Mouse (Mus musculus): ENCODE results near the gene Ankub1.

Gene Ankub1

DNA sequence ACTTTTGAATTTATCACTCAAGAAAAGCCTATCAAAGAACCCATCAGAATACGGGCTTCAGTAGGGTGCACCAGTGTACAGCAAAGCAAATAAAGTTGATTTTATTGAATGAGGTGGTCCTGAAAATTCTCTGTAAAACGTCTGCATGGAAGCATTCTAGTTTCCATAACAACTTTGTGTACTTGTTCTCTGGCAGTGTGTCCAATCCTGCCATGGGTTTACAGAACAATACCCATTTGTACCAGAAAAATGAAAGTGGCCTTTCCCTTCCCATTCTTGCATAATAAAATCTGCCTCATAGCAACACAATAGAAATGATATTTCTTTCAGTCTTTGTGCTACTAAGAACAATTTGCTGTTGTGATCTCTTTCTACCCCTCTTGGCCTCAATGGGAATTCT, at the start of gene Ankub1:
Gene Ankub1 (minus strand): TSS at position 81 of the 400 bp plus-strand sequence.
- DNase-seq (ENCODE audit: low spot score), result no peak

DNA sequence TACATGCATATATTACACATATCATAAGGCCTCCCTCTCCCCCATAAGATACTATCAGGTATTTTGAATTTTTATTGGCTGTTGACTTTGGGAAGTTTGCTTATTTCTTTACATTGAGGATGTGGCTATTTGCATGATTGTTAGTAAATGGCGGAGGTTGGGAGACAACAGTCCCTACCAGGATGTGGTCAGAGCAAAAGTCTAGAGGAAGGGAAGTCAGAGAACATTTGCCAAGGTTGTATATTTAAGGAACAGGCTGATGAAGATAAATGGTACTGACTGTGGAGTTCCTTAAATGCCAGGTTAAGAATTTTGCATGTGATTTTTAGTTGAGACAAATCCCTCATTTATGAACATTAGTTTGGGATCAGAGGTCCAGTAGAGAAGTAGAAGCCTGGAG, 47.2 kb upstream of the Ankub1 start:
- no peak for DNase-seq (ENCODE audit: low spot score)

DNA sequence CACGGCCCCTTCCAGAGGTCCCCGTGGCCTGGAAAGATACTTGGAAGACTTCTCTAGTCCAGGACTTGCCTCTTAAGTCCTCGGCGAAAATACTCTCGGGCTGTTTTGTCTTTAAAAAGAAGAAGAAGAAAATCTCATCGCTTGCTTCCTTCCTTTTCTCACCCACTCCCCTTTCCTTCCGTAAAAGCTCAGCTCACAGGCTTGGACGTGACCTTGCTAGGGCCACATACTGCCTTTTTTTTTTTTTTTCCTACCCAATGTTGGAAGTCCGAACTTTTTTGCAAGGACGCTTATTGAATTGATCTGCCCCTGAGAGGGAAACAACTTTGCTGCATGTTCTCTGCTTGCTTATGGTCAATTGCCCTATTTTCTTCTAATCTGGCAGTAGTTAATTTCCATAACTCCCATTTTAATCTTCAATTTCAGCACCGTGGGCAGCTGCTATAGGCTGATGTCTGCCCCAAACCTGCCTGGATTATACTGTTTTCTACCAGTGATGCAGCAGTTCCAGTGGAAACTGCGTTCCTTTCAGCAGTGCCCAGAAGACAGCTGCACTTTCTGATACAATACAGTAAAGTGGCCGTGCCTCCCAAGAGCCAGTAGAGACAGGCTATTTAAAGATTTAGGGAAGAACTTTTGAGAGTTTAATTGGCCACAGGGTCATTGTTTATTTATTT, 44.0 kb upstream of the Ankub1 start:
- peak; percentile 4 for DNase-seq (ENCODE audit: low spot score)

DNA sequence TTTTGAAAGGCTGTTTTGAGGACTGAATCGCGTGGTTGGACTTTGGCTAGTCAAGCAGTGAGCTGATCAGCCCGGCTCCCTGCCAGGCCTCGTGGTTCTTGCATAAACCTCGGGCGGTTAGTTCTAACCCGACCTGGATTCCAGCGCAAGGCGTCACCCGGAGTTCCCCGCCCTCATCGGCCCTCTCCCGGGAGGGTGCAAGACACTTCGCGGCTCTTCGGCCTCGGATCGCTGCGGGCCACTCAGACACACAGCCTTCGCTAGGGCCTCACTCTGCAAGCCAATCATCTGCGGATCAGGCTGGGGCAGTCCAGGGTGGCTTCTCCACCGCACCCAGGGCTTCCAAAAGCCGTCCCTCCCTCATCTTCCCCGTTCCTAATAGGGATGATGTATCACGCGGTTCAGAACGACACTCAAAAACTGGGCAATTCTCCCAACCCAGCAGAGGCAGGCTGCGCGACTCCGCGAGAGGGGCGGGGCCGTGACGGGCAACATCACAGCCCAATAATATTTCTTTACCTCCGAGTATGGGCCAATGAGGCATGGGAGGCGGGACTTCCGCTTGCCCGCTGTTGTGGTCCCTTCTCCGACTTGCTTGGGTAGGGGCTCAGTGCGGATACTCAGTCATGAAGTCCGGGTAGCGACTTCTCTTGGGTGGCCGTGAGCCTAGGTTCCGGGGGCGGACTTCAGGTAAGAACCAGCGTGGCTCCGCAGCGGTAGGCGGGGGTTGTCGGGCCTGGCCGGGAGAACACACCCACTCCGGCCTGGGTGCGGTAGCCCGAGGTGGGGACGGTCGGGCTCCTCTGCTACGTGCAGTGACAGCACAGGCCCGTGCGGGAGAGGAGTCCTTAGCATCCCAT, 43.1 kb upstream of the Ankub1 start, which contains the start of gene Rnf13:
Gene Rnf13 (plus strand): TSS at position 552 of the 860 bp plus-strand sequence.
- peak; percentile 97 for DNase-seq (ENCODE audit: low spot score)

DNA sequence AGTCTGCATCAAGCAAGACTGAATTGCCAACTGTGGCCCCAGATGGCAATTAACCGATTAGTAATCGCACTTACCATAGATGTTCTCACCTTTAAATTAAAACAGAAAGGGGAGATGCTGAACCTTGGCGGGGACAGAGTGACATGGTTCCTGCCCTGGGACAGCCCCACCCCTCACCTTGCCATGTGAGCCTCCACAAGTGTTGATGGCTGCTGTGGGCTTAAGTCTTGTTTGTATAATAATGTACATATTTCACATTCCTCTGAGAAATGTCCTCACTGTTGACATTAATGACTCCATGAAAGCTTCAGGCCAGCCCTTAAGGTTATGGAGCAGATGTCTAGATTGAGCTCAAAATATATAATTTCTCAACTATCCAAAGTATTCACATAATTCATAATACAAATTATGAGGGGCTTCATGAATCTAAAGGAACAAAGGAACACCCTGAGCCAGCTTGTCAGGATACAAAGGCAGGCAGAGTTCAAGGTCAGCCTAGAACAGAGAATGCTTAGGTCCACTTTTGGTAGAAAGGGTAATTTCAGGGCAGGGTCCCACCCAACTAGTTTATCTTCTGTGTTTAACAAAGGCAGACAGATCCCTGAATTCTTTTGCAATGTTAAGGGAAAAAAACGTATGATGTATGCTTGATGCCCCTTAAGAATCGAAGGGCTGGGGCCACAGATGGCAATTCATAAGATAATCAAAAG, 39.8 kb upstream of the Ankub1 start:
- no peak for DNase-seq (ENCODE audit: low spot score)

DNA sequence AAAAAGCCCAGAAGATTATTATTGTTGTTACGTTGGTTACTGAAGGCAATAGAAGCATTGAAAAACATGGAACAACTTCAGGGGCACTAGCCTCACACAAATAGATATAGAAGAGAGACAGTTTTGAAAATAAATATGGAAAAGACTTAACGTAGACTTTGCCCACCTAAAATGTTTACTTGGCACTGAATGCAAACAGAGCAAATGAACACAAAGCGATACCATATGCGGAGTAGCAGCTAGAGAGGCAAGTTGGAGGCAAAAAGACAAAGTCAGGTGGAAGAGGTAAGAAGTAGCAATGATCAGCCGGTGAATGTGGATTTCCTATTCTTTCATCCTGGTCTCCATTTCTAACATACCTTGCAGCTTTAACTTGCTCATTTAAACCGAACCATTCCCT, 21.6 kb upstream of the Ankub1 start:
- no peak for DNase-seq (ENCODE audit: low spot score)

DNA sequence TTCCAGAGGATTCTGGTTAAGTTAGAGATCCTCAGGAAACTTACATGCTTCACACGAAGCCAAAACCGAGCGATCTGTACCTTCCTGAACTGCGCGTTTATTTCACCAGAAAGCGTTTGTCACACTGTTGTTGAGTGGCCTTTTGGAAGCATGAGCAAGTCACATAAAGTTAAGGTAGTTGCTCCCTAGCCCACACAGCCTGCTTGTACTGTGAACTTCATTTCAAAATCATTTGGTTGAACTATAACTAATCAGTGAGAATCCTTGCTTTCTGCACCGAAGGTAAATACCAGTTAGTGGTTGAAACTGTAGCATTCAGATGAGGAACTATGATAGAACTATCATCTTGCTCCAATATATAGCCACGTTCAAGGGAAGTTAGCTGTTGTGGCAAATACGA, 4.2 kb upstream of the Ankub1 start:
- DNase-seq (ENCODE audit: low spot score), result peak; percentile 15

DNA sequence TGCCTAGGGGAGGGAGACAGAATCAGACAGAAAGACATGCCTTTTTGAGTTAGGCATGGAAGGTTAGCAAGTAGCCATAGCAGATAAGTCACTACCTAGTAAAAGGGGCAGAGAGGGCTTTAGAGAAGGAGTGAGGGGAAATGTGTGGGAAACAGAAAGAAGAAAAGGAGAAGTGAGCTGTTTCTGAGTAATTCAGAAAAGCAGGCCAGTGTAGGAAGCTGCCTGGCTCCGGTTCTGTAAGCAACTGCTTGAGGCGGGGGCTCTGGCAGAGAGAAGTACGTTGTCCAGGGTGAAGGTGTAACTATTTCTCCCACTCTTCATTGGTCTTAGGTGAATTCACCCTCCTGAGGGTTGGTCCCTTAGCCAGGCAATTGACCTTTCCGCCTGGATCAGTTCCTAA, 3.6 kb upstream of the Ankub1 start:
- DNase-seq (ENCODE audit: low spot score), result no peak

DNA sequence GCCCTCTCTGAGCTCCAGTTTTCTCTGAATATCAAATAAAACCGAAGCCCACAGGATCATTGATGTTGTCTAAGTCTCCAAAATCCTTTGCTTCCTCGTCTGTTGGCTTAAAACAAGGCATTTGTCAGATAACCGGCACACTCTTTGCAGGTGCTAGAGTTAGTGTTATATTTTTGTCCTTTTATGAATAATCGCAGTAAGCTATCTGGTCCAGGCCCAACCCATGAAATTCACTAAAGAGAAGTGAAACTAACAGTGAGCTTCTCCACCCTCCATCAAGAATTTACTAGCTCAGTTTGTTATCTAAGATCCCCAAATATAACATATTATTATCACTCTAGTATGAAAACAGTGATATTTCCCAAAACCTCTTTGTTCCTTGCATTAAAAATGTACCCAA, 827 bp downstream of the Ankub1 start:
- no peak for DNase-seq (ENCODE audit: low spot score)

DNA sequence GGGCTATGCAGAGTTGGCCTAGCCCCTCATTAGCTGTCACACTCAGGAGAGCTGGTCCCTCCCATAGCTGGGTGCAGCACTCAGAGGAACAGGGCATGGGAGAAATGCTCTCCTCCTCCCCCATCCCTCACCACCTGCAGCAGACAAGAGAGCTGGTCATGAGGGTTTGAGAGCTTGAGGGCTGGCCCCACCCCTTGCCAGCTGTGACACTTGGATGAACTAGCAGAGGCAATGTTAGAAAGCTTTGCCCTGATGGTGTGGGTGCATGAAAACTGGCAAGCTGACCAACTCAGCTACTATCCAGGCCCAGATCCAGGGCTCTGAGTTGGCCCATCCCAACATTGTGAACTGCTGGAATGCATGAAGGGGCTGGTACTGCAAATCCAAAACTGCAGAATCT, 14.8 kb downstream of the Ankub1 start:
- no peak for DNase-seq (ENCODE audit: low spot score)

DNA sequence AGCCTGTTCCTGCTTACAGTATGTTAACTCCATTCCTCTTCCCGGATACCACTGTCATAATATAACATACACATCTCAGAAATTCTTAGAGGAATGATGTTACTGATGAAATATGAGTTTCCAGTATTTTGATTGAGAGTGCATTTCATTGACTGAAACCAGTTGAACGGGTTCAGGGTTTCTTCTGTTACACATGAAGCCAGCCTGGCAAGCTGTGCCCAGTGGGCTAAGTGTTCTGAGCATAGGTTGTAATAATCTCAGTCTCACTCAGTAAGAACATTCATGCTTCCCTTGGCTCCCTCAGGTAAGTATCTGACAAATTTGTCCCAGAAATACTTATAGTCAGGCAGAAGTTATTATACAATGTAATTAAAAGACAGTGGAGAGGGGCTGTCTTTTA, 18.5 kb downstream of the Ankub1 start:
- no peak for DNase-seq (ENCODE audit: low spot score)

DNA sequence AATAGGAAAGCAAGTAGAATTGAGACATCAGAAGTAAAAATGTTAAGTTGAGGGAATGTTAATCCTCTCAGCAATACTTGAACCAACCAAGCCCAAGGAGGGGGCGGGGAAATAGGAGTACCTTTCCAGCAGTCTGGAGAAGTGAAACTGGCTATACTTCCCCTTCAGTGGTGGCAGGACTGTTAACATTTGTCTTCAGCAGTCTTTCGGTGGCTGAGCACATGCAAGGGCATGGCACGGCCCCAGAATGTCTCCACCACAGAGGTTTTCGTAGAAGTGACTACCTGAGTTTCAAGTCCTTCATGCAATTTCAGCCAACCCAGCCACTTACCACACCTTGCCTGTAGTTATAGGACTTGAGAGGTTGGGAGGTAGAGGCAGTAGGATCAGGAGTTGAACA, 19.0 kb downstream of the Ankub1 start:
- no peak for DNase-seq (ENCODE audit: low spot score)

DNA sequence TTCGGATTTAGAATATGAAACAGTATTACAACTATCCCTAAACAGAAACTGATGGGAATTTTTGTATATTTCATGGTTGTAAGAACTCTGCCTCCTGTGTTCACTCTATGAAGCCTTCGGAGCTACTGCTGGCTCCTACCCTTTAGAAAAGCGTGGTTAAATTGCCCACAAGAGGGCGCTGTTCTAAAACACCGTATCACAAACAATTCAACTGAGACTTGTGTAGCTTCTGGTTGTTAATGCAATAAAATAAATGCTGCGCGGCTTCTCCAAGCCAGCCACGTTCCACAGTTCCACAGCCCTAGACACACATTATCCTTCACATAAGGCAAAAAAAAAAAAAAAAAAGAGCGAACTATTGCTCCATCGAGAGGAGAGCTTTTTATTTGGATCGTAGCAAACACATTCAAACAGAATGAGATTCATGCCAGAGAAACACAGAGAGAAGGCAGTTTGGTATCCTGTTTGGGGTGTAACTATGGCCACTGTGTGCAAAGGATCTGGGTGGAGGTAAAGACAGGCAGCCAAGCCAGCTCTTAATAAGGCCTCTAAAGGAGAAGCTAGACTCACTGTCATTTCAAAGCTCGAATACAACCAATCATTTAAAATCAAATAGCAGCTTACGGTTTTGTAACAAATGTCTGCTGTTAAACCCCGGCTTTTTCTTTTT, 25.4 kb downstream of the Ankub1 start:
- DNase-seq (ENCODE audit: low spot score), result peak; percentile 57

DNA sequence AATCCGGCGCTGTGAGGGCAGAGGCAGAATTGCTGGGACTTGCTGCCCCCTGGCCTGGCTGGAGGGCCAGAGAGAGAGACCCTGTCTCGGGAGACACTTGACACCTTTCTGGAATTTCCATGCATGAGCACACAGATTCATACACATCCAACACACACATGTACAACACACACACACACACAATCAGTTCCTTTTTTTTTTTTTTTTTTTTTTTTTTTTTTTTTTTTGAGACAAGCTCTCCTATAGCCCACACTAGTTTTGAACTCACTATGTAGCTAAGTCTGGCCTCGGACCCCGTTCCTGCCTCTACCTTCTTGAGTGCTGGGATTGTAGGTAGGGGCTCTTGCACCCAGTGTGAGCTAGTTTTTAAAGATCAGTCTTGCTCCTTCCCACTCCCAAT, 26.7 kb downstream of the Ankub1 start:
- no peak for DNase-seq (ENCODE audit: low spot score)

DNA sequence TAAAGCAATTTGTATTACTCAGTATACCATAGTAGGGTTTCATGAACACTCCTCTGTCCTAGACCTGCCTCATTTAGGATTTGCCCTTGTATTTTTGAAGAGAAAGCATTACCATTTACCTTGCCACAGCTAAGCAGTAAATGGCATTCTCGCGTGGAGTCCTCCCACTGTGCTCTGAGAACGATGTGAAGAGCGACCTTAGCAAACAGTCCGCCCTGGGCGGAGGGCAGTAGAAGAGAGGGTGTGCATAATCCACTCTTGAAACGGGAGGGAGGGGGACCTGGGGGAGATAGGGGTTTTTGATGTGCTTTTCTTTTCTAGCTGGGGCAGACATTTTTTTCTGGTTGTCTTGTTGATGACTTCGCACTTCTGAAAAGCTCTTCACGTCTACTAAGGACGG, 27.9 kb downstream of the Ankub1 start:
- DNase-seq (ENCODE audit: low spot score), result no peak

DNA sequence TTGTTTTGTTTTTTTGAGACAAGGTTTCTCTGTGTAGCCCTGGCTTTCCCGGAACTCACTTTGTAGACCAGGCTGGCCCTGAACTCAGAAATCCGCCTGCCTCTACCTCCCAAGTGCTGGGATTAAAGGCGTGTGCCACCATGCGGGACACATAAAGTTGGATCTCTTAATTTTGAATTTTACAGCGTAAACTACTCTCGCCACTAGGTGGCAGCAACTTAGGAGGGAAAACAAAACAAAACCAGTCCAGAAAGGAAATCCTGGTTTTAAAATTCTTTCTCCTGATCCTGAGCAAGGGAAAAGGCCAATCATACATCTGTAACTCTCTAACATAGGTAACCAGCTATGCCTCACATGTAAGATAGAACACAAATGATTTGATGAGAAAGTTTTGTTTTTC, 28.9 kb downstream of the Ankub1 start:
- peak; percentile 12 for DNase-seq (ENCODE audit: low spot score)

DNA sequence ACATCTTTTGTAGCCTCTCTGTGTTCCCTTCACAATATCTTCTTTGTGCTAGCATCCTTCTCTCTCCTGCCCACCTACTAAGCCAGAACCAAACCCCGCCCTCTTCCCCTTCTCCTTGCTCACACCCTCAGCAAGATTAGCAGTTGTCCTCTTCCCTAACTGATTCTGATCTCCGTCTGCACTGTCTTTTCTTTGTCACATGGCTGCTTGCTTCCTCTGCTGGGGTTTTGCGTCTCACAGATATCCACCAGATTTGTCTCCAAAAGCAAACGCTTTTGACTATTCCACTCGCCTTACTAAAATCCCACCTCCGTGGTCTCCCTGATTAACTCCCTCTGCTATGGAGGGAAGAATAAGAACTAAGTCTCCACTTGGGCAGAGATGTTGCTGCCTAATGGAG, 34.0 kb downstream of the Ankub1 start:
- no peak for DNase-seq (ENCODE audit: low spot score)

DNA sequence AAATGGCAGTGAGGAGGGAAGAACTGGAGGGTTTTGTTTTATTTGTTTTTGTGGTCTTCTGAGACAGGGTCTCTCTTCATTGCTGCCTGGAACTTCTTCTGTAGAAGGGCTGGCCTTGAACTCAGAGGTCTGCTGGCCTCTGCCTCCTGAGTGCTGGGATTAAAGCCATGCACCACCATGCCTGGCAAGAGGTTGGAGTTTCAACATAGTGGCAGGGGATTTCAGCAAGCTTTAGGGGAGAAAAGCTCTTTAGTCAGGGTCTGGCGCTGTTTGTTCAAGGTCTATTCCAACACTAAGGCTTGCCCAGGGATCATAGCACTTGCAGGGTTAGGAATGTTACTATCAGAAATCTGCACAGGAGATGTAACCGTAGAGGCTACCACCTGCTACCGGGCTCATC, 39.0 kb downstream of the Ankub1 start:
- no peak for DNase-seq (ENCODE audit: low spot score)

DNA sequence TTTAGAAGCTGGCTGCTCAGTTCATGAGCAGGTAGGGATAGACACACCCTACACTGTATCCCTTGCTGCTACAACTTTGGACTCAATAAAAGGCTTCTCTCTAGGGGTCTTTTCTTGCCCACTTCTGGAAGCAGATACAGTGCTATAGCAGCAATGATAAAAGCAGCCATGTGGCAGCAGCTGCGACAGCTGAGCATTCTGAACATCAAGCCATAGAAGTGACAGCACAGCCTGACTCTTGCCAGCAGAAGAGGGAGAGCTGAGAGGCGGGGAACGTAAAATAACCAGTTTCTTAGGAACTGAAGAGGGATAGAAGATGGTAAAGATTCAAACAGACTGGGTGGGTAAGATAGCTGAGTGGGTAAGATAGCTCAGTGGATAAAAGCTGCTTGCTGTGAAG, 40.1 kb downstream of the Ankub1 start:
- DNase-seq (ENCODE audit: low spot score), result no peak

DNA sequence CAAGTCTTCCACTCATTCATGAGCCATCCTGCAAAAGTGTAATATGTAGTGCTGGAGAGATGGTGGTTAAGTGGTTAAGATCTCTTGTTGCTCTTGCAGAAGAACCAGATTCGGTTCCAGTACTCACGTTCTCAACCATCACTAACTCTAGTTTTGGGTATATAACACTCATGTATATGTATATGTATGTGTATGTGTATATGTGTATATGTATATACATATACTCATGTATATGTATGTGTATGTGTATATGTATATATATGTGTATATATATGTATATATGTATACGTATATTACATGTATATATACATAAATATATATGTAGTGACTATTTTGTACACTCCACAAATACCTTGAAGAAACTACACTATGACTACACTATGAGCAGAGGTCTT, 40.7 kb downstream of the Ankub1 start:
- DNase-seq (ENCODE audit: low spot score), result no peak

DNA sequence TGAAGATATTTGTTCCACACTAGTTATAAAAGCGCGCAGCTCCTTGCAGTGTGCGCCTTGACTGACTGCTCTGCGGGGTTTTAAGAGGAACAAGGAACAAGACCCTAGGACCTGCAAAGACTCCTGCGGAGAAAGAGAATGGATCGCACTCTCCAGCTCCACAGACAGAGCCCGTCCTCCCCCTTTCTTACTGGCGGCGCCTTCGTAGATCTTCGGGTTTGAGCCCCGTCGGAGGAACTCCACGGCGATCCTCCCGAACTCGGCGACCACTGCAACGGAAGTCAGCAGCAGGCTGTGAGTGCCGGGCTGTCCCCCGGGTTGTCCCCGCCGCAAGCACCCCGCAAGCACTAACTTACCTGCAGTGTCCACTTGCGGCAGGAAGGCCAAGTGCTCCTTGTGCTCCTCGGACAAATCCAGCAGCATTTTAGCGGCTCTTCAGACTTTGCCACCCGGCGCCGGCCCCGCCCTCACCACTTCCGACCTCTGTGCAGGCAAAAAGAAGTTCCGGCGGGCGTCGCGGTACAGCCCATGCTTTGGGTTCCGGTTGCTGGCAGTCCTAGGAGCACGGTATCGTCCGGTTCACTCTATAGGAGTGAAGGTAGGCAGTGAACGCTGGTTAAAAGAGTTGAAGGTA, 41.3 kb downstream of the Ankub1 start, which contains the start of gene Commd2:
Gene Commd2 (minus strand): TSS at position 485 of the 634 bp plus-strand sequence.
- peak; percentile 88 for DNase-seq (ENCODE audit: low spot score)

DNA sequence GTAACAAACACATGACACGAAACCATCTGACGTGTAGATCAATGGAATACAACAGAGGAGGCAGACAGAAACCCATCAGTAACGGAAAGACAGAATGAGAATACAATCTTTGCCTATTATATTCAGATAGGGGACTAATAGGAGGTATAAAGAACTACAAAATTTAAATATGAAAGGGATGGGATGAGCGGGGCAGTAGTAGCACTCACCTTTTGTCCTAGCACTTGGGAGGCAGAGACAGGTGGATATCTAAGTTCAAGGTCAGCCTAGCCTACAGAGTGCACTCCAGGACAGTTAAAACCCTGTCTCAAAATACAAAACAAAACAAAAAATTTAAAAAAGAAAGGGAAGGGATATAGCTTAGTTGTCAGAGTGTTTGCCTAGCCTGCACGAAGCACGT, 49.4 kb downstream of the Ankub1 start:
- DNase-seq (ENCODE audit: low spot score), result no peak
